Mouse (Mus musculus): ENCODE results near the gene Snapc4.

- TF ChIP-seq CTCF (IDR thresholded peaks at IDR 0.05; ENCODE audit: low read depth) (no peak), EP300 (optimal IDR thresholded peaks at IDR 0.05) (no peak)
These were observed 28.1 kb downstream of the Snapc4 start for GRCm38 (mm10) chr2:26352291-26352910.
